Mouse (Mus musculus) kidney, postnatal 14 days (tissue): ENCODE data around the gene Hmgcs2.

Experiments used
- DNase-seq: peaks from one replicate; pipeline ENCODE4 v3.0.0; 2022; ENCODE audit warnings: mixed read lengths

The Hmgcs2 gene

DNA sequence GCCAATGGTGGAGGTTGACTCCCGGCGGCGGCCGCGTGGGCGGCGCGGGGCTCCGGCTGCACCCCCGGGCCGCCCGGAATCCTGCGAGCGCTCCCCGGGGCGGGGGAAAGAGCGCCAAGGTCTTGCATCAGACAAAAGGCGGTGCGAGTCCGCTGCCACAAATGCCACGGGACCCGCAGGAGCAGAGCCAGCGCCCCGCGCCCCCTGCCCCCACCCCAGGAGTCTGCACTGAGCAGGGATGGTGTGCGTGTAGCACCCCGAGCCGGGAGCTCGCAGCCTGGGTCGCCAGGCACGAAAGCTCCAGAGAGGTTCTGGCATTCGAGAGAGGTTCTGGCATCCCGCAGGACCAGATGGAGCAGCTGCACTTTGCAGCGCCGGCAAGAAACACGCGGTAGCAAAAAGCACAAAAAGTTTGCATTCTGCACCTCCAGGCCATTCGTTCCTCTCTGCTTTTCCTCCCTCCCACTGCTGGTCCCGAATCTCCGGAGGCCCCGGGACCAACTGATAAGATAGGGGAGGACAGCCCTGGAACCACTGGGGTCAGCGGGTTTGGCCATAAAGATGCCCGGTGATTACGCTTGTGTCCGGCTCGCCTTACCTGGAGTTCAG is 59.0 kb downstream of the Hmgcs2 start:
- DNase-seq, result peak; percentile 61

DNA sequence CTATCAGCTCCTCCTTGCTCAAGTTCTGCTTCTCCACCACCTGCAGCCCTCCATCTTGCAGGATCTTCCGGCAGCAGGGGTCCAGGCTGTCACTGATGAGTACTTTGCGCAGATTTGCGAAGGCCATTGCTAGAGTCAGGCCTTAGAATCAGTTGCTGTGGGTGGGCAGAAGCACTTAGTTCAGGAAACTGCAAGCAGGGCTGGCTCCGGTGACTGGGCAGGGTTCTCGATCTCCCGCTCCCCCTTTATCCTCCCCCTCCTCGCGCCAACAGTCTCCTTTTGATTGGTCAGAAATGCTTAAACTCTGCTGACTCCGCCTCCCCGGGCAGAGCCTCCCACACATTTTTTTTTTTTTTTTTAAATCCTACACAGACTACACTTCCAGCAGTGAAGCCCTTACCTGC is 59.5 kb downstream of the Hmgcs2 start, which contains the start of gene Phgdh:
Gene Phgdh, minus strand, starts transcription at position 285 of the 404 bp plus-strand sequence.
- DNase-seq, result peak; percentile 86

DNA sequence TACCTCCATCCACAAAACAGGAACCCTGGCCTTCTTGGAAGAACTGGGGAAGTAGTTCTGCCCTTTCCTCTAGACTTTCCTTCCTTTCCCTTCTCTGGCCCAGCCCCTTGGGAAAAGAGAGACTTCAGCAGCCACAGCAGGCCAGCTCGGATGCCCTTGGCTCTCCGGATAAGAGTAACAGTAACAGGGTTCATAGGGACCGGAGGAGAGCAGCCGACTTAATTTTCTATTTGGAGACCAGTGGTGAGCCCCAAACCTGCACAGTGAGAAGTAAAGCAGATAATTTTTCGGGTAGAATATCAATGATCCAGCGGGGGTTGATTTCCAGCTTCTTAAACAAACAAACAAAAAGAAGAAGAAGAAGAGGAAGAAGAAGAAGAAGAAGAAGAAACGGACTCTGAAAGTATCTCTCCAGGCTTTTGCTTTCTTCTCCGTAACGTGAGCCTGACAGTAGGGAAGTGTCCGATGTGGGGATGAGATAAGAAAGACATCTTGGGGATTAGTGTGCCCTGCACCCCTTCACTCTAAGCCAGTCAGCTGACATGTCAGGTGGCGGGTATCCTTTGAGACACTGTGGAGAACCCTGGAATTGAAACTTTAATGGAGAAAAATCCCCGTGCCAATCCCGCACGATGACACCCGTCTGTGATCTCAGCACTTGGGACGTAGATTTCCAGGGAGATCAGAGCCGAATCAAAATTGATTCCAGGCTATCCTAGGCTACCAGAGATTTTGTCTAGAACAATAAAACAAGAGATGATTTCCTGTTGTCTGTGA is 60.8 kb downstream of the Hmgcs2 start:
- no peak for DNase-seq

DNA sequence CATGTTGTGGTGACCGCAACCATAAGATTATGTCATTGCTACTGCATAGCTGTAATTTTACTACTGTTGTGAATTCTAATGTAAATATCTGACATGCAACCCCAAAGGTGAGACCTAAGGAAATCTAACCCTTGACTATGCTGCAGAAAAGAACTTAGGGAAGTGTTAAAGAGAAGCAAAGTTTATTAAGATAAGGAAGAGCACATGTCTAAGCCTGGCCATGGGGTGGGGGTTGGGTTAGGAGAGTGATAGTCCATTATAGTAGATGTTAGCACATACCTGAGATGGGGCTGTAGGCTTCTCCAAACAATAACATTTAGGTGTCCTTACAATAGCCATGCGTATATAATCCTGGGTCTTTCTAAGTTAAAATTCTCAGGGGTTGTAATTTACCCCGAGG is 63.0 kb downstream of the Hmgcs2 start:
- DNase-seq, result no peak

DNA sequence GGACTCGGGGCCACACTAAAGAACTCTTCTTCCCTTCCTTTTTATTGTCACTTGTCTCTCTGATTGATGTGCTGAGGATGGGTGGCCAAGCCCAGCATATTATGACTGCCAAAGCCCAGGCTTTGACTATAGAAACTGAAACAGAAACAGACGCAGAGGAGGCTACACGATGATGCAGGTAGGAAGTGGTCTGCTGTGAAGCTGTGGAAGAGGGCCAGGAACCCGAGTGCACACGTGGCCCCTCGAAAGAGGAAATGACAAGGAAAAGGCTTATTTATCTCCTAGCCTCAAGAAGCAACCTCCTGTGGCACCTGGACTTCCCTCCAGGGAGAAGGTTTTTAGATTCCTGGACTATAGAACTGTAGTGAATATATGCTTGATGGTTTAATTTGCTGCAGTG is 67.9 kb downstream of the Hmgcs2 start:
- no peak for DNase-seq

DNA sequence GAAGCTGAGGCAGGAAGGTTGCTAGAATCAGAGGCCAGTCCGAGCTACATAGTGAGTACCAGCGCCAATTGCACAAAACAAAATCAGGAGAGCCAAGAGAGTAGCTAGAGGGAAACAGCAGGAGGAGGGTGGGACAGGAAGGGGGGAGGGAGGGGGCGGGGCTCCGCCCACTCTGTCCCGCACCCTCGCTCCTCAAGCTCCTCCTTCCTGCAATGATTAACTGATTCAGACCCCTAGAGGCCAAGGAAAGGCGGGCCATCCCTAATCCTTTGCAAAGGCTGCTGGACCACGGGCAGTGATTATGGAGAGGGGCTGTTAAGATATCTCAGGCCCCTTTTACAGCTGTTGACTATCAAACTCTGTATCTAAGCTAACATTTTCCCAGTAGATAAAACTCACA is 68.5 kb downstream of the Hmgcs2 start:
- DNase-seq, result no peak

DNA sequence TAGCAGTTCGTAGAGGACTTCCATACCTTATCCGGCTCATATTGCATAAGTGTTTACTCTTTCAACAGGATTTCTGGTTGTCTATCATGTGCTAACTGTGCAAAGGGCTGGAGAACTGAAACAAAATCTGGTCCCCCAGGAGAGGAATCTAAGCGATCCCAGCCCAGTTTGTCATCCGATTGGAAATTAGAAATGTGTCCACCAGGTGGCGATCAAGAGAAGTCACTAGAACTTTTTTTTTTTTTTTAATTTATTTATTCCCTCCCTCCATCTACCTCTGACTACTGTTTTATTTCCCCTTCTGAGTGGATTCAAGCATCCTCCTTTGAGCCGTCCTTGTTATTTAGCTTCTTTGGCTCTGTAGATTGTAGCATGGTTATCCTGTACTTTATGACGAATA is 73.7 kb downstream of the Hmgcs2 start:
- peak; percentile 83 for DNase-seq

DNA sequence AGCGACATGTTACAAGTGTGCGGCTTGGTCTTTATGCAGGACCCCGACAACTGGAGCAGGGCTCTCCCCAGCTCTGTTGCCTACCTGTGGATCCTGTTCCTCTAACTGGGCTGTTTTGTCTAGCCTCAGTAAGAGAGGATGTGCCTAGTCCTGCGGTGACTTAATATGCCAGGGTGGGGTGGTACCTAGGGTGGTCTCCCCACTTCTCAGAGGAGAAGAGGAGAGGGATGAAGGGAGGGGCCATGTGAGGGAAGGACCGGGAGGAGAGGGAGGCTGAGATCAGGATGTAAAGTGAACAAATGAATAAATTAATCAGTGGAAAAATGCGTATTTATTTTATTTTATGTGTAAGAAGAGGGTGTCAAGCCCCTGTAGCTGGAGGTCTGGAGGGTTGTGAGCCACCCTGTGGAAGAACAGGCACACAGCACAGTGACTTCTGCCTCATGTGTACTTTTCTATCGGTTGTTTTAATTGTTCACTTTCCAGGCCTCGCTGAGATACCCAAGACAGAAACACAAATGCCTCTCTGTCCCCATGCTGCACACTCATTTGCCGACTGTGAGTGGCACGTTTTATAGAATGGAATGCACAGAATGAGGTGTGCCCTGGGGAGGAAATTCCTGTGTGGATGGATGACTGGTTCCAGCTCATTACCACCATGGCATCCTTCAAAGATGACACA is 75.2 kb downstream of the Hmgcs2 start:
- peak; percentile 44 for DNase-seq

DNA sequence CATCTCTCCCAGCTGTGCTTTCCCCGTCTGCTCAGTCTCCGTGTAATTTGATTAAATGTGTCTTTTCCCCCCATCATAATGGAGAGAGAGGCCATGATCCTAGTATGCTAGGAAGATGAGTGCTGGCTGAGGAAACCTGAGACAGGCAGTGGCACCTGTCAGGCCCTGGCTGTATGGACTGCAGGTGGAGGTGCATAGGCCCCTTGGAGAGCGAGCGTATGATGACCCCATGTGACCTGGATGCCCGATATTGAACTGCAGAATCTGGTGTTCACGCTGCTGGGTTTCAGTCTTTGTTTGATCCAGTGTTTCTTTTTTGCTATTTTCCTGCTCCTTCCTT is 75.8 kb downstream of the Hmgcs2 start:
- DNase-seq, result no peak

DNA sequence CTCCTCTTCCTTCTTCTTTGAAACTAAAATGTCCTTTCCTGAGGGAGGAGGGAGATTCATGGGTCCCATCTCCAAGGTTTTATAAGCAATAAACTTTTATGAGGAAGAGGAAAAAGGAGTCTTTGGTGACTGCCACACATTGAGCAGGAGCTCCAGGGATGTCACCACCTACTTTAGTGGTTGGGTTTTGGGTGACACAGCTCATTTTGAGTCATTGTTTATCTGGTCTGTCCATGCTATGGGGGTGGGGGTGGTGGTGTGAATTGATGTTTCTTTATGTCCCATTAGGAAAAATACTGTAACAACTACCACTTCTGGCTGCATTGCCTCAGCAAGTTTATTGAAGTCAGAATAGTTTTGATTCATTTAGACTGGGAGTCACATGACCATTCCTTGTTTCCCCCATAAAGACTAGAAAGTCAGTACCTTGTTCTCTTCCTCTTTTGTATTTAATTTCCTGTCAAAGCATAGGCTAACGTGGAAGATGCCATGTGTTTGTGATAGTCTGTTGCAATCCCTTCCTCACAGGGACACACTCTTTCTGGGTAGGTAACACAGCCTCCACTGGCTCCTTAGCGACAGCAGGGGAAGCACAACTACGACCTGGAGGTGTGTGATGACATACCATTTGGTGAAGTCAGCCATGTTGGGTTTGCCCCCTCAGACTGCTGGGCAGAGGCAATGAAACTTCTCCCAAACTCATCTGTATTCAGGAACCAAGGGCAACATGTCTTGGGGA is 76.6 kb downstream of the Hmgcs2 start:
- DNase-seq, result no peak
